ENCODE assay signal across 8 mouse cellular contexts in genomic region chr10:60760377-60760776, GRCm38 (mm10). TPM values are rescaled to one million over a fixed set of nuclear protein-coding genes. Genes with fewer than 3 reads are reported as not detected.
DNase-seq lines count a peak whose midpoint lies in the region; ATAC-seq and TF ChIP-seq lines count a peak whose summit lies in the region.

No protein-coding gene starts in this region.

- CTCF ChIA-PET in Patski (lab: Charles Lee): interaction anchor here (0.7 to 2.6 kb wide), 20 partner anchors 9 to 460 kb away, joined by 3 to 15 read pairs (median 3); partner anchors contain the start of gene Slc29a3

- WGBS in hindbrain, embryonic 12.5 days: 6% methylated on average over 14 of the region's 14 CpGs
- WGBS in lung, postnatal 0 days: 5% methylated on average over 14 of the region's 14 CpGs

- H3K4me1 ChIP-seq in hindbrain, embryonic 12.5 days: no peaks in the 10 kb centered on the region
- no peaks in the 10 kb centered on the region for H3K4me1 ChIP-seq in lung, postnatal 0 days (ENCODE audit: insufficient read depth, low read depth, low read length)

- no peak for TF ChIP-seq CTCF in Patski (IDR thresholded peaks at IDR 0.05)
- peak; percentile 97 for TF ChIP-seq CTCF in lung, postnatal 0 days (IDR thresholded peaks at IDR 0.05)

- no peaks in the 10 kb centered on the region for H3K36me3 ChIP-seq in hindbrain, embryonic 12.5 days
- no peaks in the 10 kb centered on the region for H3K36me3 ChIP-seq in lung, postnatal 0 days (ENCODE audit: insufficient read depth, low read length)

- TF ChIP-seq EP300 in lung, postnatal 0 days (IDR thresholded peaks at IDR 0.05): no peak

- peak; percentile 69 for ATAC-seq in Patski
- peak; percentile 60; the same call in 1 of the 2 replicates for ATAC-seq in hindbrain, embryonic 12.5 days (ENCODE audit: low FRiP score)
- ATAC-seq in lung, postnatal 0 days: peak; percentile 89

- no peak overlapping the region for H3K27ac ChIP-seq in hindbrain, embryonic 12.5 days
- H3K27ac ChIP-seq in lung, postnatal 0 days (ENCODE audit: low read length): no peak overlapping the region

- no peak overlapping the region for H3K4me2 ChIP-seq in hindbrain, embryonic 12.5 days (replicated peaks)
- H3K4me2 ChIP-seq in lung, postnatal 0 days (replicated peaks; ENCODE audit: low read depth, low read length): no peak overlapping the region

- no peaks in the 10 kb centered on the region for H3K27me3 ChIP-seq in Patski
- no peaks in the 10 kb centered on the region; the same call in 1 of the 2 replicates for H3K27me3 ChIP-seq in hindbrain, embryonic 12.5 days
- no peaks in the 10 kb centered on the region for H3K27me3 ChIP-seq in lung, postnatal 0 days (replicated peaks; ENCODE audit: insufficient read depth, low read length)

- no peak overlapping the region for H3K4me3 ChIP-seq in hindbrain, embryonic 12.5 days
- no peak overlapping the region for H3K4me3 ChIP-seq in lung, postnatal 0 days (ENCODE audit: low read depth, low read length)

- H3K9me3 ChIP-seq in hindbrain, embryonic 12.5 days (replicated peaks): no peaks in the 10 kb centered on the region
- no peaks in the 10 kb centered on the region for H3K9me3 ChIP-seq in lung, postnatal 0 days (ENCODE audit: low read length)

- POLR2A ChIA-PET in Patski (lab: Charles Lee): no interaction called here

- no peak for DNase-seq in Patski (ENCODE audit: low read depth, low spot score)
- DNase-seq in cerebellum, postnatal 14 days: peak; percentile 98 to 99
- DNase-seq in frontal cortex, postnatal 14 days (ENCODE audit: low spot score in 2 of 2): peak; percentile 83 to 92
- peak; percentile 96 for DNase-seq in layer of hippocampus, postnatal 10 days (ENCODE audit: low spot score in 2 of 2)
- DNase-seq in lung, postnatal 0 days (ENCODE audit: low spot score): peak; percentile 97
- DNase-seq in ovary, postnatal 36 days (ENCODE audit: low spot score): peak; percentile 86
- DNase-seq in thymus, postnatal 14 days: peak; percentile 92

- no peak overlapping the region for H3K9ac ChIP-seq in hindbrain, embryonic 12.5 days
- H3K9ac ChIP-seq in lung, postnatal 0 days (replicated peaks; ENCODE audit: low read depth): no peak overlapping the region

- in situ Hi-C loops in Patski (cut with MboI; ENCODE audit: low pct_unique_long_range_greater_than_20kb): no loop called here

RNA-seq across cellular contexts. Expression of gene Slc29a3, which starts 7.8 kb away (rescaled TPM):
- polyA plus RNA-seq in Patski (2021): 11.2 TPM
- 11.5 TPM in 2 replicates for polyA plus RNA-seq in hindbrain, embryonic 12.5 days (2016; fragmentation: Nextera tagmentation; extraction: Ambion mirVana)
- total RNA-seq in layer of hippocampus, postnatal 10 days (2021): 10 to 100 TPM; 13.8 to 14.9 TPM
- polyA plus RNA-seq in lung, postnatal 0 days (2015; fragmentation: Nextera tagmentation; extraction: Ambion mirVana): 9.3 and 9.8 TPM in 2 replicates
